Mouse (Mus musculus) liver, adult (tissue): Measurements from ENCODE around the gene Bcat2.
A peak's percentile ranks its signal among the peaks of the same experiment; 100 is the strongest.

Experiments
- GATA4 ChIP-seq: IDR thresholded peaks from 2 replicates; pipeline ENCODE4 v1.6.1; 2014; ENCODE audit warnings: mild to moderate bottlenecking, low read length; ENCODE audit not compliant: insufficient replicate concordance

Bcat2 gene

DNA sequence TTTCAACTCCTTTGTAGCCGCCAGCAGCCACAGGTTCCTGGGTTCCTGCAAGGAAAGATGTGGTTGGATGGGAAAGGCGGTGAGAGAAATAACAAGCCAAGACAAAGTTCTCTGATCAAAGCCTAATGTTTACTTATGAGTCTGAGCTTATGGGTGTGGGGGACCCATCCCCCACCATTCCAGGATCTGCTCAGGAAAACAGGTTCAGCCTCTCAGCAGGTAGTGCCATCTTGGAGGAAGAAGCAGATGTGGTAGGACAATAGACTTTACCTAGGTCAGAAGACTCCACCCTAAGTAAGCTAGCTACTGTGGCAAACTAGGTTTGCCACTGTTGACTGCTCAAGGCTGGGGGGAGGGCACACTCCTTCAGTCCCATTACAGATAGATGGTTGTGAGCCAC lies 5.1 kb upstream of the Bcat2 start:
- no peak for TF ChIP-seq GATA4

DNA sequence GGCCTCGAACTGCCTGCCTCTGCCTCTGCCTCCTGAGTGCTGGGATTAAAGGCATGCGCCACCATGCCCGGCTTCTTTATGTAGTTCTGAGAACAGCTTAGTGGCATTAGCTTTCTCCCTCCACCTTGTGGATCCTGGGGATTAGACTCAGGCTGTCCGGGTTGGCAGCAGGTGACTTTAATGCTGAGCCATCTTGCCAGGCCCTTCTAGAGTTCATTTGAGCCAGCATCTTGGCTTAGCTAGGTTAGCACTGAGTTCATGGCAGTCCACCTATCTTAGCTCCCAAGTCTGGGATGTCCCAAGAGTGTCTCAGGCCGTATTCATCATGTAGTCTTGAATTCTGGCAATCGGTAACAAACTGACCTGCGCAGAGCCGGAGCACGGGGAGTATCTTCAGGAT lies 4.5 kb upstream of the Bcat2 start:
- no peak for TF ChIP-seq GATA4

DNA sequence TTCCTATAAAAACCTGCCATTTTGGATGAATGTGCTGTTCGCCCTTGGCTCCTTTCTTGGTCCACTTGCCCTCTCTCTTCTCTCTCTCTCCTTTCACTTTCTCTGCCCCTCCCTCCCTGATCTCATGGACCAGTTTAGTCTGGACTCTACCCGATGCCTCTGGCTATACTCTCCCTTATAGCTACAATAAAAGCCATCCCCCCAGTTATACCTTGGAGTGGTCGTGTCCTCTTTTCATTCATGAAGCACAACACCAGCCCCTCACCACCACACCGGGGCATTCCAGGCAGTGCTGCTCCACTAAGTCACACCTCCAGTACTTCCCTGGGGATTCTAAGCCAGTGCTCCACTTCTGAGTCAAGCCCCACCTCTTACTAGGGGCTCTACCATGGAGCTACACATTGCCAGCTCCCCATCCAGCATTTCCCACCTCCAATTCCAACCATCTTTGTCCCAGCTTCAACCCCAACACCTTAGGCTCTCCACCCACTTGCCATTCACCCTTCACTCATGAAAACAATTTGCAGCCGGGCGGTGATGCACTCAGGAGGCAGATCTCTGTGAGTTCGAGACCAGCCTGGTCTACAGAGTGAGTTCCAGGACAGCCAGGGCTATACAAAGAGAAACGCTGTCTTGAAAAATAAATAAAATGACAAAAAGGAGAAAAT lies 2.7 kb upstream of the Bcat2 start:
- TF ChIP-seq GATA4: no peak

DNA sequence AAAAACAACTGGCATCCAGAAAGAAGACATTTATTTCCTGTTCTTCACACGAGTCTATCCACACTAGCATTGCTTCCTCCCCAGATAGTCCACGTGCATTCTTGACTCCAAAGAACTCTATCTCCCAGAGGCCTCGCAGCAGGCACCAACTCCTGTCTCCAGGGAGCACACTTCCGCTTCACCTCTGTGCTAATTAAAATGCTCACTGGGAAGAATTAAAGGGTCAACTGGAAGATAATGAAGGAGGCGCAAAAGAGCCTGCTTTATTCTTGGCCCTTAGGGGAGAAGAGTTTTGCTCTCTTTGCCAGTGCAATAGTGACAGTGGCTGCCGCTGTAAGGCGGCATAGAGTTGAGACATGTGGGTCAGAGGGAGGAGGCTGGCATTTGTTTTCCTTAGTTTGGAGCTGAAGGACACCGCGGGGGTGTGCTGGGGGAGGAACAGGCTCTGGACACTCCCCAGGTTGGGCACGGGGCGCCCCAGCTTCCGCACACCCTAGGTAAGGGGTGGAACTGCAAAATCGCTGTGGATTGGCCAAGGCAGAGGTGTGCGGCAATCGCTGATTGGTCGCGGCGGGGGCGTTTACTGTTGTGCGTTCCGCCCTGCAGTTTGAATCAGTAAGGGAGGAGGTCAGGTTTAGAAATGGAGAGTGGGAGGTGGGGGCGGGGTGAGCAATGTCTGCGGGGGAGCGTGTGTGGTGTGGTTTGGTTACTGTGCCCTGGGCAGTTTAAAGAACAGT lies 2.0 kb upstream of the Bcat2 start:
- no peak for TF ChIP-seq GATA4

DNA sequence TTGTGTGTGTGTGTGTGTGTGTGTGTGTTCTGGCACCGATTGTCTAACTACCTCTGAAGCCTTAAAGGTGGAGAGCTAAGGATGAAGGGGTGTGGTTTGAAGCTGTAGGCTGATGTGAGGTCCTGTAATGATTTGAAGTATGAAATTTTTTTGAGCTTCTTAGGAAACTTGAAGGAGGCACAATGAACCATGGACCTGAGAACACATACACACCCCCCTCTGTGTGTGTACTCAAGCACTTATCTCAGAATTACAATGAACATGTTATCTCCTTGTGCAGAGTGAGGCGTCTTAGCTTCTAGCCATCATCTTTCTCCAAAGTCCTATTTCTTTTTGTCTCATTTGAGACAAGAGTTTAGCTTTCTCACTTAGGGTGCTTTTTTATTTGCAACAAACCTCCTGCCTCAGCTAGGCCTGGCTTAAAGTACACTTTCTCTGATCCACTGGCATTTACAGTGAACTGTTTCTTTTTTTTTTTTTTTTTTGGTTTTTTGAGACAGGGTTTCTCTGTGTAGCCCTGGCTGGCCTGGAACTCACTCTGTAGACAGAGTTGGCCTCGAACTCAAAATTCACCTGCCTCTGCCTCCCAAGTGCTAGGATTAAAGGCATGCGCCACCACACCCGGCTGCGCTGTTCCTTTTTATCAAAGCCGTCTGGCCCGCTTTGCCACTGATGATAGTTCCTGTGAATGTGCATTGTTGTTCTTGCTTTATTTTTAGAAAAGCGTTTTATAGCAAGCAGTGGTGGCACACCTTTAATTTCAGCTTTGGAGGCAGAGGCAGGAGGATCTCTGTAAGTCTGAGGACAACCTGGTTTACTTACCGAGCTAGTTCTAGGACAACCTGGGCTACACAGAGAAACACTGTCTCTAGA lies 1.1 kb upstream of the Bcat2 start:
- TF ChIP-seq GATA4: no peak

DNA sequence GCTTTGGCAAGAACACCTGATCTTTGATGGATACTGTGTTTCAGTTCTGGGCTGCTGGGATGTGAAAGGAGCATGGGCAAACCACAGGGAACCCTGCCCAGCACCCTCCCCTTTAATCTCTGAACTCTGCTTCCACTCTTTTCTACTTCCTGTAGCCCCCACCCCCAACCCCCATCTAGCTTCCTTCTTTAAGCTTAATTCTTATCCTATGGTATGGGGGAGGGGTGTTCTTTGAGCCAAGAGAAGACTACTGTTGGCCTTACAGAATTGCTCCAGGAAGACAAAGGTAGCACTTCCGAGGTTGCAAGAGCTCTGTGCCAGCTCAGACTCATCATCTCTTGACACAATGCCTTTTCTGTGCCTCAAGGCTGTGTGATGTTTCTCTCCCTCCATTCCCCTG lies 2.0 kb downstream of the Bcat2 start:
- no peak for TF ChIP-seq GATA4

DNA sequence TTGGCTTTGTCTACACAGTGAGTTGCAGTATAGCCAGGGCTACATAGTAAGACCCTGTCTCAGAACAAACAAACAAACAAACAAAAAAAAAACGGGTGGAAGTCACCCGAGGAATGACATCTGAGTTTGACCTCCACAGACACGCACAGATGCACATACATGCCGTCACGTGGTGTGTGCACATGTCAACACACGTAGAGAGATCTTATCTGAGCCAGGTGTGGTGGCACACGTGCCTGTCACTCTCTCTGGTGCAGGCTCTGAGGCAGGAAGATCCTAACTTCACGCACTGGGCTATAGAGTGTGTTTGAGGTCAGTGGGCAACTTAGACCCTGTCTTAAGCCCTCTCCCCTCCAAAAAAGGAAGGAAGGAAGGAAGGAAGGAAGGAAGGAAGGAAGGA lies 4.0 kb downstream of the Bcat2 start:
- TF ChIP-seq GATA4: peak; percentile 64; the same call in 1 of the 2 replicates

DNA sequence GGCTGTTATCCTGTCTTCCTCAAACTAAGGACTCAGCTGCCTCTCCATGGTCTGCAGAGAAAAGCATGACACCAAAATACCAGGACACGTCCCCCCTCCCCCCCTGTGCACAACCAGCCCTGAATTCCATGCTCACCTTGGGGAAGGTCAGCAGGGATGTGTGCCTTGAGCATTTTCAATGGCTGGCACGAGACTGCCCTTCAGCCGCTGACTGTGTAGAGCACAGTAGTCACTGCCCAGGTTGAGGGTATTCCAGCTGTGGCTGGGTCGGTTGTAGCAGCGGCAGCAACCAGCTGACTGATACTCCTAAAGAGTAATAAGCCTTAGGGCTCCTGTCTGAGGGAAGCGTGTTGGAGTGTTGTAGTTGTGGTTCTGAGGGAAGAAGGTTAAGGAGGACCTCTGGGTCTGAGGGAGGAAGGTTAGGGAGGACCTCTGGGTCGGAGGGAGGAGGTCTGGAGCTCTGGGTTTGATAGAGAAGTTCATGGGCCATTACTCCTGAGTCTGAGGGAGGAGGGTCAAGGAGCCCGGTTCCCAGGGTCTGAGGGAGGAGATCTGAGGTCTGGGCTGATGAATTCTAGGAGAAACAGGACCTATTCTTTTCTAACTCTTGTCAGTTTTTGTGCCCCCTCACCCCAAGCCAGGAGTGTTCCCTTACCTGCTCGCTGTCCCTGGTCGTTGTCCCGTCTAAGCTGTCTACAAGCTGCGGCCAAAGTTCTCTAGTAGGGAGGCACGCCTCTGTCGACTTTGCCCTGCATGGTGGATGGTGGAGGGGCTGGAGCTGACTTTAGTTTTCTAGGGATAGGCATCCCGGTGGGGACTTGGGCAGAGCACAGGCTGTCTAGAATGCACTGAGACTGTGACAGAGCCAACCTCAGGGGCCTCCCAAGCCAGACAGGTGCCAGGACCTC lies 4.8 kb downstream of the Bcat2 start:
- TF ChIP-seq GATA4: no peak

DNA sequence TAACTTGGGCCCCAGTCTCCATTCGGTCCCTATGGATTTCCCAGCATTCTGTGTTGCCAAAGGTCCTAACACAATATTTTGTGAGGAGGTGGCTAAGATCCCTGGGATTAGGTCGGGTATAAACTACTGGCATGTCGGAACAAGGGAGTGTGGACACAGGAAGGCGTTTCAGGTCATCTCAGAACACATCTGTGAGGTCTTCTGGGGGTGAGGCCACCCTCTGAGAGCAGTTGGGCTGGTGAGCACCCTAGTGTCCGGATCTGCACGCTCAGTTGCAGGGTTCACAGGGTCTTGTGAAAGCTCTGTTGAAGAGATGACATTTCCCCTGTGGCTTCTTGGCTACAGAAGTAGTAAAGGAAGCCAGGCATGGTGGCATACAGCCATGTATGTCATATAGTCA lies 16.0 kb downstream of the Bcat2 start:
- TF ChIP-seq GATA4: no peak

DNA sequence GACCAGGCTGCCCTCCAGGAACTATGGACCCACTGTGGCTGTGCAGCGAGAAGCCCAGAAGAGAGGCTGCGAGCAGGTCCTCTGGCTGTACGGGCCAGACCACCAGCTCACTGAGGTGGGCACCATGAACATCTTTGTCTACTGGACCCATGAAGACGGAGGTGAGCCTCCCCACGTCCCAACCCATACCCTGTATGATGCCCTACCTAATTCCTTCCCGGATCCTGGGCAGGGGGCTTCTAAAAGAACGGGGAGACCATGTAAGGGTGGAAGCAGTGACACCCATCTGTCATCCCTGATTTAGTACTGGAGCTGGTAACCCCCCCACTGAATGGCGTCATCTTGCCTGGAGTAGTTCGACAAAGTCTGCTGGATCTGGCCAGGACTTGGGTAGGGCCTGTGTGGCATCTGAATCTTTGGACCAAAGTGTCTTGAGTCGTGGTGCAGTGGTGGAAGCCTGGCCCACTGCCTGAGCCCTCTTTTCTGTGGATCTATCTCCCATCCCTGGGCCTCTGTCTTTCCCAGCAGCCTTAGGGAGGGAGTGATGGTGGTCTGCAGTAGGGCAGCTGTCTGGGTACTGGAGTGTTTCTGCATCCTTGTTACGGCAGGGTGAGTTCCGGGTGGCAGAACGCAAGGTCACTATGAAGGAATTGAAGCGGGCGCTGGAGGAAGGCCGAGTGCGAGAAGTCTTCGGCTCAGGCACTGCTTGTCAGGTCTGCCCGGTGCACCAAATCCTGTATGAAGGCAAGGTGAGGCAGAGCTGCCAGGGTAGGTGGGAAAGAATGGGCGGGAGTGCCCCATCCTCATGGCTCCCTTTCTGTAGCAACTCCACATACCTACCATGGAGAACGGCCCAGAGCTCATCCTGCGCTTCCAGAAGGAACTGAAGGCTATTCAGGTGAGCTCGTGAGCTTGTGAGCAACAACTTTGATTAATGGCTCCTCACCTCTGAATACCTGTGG lies 18.0 kb downstream of the Bcat2 start:
- TF ChIP-seq GATA4: no peak

DNA sequence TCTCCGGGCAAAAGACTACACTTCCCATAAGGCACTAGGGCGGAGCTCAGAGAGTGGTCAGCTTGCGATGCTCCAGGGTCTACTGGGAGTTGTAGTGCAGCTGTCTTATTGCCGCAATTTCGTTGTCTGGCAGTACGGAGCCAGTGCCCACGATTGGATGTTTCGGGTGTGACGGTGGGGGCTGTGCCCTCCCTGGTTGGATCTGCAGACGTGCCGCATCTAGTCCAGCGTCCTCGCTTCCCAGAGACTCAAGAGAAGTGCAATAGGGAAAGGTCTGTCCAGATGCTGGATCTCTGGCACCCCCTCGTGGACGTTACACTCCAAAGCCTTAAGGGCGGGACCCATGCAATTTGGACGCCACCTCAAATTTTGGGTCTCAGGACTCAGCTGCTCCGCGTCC lies 19.2 kb downstream of the Bcat2 start:
- TF ChIP-seq GATA4: no peak

DNA sequence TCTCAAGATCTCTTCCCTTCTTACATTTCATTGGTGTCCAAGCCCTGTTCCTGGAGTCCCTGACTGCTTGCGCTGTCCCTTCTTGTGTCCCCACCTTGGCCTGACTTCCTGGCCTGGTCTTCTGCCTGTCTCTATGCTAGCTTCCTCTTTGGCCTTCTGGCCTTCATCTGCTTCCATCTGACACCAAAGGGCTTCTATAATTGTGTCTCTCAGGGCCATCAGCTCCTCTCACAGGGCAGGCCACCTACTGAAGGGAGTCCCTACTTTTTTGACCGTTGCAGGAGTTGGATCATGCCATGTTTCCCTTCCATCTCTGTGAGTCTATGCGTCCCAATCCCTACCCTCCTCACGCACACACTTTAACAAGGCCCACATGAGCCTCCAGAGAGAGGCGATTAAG lies 19.9 kb downstream of the Bcat2 start:
- TF ChIP-seq GATA4: no peak

DNA sequence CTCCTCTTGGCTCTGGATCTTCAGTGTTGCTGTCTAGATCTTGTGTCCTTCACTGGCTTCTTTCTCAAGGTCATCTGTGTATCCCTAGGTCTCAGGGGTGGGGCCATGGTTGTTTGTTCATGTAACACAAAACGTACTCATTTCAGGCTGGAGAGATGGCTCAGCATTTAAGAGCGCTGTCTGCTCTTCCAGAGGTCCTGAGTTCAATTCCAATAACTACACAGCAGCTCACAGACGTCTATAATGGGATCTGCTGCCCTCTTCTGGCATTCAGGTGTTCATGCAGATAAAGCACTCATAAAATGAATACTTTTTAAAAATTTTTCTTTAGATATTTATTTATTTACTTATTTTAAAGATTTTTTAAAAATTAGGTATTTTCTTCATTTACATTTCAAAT lies 20.9 kb downstream of the Bcat2 start:
- no peak for TF ChIP-seq GATA4

DNA sequence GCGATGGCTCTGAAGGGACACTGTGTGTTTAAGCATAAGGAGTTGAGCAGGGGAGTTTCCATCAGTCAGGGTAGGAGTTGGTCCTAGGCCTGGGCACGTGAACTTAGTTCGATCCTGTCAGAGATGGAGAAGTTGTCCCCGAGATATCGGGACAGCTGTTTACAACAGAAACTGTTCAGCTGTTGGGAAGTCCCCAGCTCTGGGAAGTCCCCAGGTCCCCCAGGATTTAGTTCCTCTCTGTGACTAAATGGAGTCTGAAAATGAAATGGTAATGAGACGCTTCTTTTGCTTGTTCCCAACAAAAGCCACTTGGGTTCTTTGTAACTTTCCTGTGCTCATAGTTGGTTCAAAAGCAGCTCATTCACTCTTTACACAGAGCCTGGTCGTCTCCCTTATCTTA lies 21.9 kb downstream of the Bcat2 start:
- no peak for TF ChIP-seq GATA4

DNA sequence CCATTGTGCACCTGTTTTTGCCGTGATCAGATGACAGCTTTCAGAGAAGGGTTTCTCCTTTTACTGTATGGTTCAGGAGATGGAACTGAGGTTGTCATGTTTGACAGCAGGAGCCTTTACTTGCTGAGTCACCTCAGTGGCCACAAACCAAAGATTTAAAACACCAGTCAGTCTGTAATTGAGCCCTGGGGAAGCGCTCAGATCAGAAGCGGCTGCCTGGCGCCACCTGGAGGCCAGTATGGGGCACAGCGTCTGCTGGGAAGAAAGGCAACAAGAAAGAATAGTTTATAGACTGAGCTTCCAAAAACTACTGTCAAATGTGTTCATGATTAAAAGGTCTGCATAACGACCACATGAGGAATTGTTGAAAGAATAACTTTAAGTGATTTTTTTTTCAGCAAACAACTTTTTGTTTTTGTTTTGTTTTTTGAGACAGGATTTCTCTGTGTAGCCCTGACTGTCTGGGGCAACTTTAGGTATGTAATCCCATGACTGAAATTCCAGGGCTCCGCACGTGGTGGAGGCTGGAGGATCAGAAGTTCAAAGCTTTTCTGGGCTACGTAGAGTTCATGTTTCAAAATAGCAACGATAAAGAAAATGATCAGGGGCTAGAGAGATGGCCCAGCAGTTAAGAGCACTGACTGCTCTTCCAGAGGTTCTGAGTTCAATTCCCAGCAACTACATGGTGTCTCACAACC lies 23.3 kb downstream of the Bcat2 start:
- no peak for TF ChIP-seq GATA4
